Mouse (Mus musculus) embryonic fibroblast, embryonic 13.5 days (primary cell): ENCODE measurements at regions not wholly inside any gene's neighbourhood (a gene's known extent, or its start where the extent isn't known, plus 50 kb on each side); places are given as distances from the start of the nearest gene placed in this dataset.

Experiments
- CTCF ChIP-seq: IDR thresholded peaks from 2 replicates; pipeline ENCODE4 v1.5.1; 2011; ENCODE audit warnings: mild to moderate bottlenecking, control low read depth, low read length, moderate library complexity, borderline replicate concordance; ENCODE audit not compliant: insufficient read depth
- POLR2A ChIP-seq: IDR thresholded peaks from 2 replicates; pipeline ENCODE4 v1.6.1; 2011; ENCODE audit warnings: low read depth, mild to moderate bottlenecking, control low read depth, low read length, moderate library complexity

DNA sequence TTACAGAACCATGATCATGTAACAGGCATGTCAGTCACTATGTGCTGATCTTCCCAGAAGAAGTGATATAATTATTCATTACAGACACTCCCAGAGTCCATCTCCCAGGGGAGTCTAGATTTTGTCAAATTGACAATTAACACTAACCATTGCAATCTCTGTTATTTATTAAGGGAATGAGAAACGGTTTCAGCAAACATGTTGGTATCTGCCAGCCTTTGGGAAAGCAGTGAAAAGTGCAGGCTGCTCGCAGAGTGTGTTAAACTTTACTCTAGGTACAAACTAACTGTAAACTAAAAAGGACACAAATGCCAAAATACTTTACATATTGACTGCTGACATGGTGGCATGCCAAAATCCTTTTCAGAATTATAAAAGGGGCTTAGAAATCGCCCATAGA, 583.9 kb downstream of the 1700064H15Rik start:
- TF ChIP-seq POLR2A (no peak), CTCF (no peak)
